Mouse (Mus musculus): ENCODE results near the gene Gucy1b1.
A peak's percentile ranks its signal among the peaks of the same experiment; 100 is the strongest.

The Gucy1b1 gene

DNA sequence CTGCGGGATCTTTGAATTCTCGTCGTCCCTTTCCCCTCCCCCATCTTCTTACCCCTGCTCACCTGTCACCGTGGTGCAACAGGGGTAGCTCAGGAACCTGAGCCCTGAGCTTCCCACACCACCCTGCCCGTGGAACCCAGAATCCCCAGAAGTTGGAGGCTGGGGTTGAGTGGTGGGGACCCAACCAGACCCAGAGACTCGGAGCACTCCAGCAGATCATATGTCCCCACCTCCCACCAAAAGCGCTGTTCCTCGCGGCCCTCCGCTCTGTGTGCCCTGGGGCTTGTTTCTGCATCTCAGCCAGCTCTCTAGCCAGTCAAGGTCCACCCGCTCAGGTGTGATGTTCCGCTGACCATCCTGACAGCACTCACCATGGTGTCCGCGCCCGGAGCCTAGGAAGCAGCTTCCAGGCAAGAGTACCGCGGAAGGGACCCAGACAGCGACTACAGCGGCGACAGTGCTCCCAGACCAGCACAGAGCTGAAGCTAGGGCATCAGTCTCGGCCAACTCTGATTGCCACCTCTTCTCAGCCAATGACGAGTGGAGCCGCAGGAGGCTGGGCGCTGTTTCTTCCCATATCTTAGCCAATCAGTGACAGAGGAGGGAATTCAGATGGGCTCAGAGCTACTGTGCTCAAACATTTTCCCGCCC, at the start of gene Gucy1b1:
Gene Gucy1b1, minus strand, starts transcription at position 489 of the 651 bp plus-strand sequence.
- peak; percentile 3 to 38 for DNase-seq (ENCODE audit: low spot score in 2 of 2)

DNA sequence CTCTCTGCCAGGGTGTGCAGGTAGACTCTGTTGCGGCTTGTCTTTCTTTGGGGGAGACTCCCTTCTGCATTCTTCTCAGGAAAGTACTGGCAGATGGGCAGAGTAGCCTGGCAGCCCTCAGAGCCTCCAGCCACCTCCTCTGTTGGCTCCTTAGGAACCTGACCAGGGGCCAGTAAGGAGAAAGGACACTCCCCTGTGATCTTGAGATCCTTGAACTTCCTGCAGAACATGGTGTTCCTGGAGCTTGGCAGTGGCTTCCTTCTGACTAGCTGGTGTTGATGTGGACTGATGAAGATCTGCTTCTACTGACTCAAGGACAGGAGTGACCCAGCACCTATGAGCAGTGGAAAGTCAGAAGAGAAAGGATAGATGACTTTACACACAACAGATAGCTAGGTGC, 44.4 kb upstream of the Gucy1b1 start:
- DNase-seq (ENCODE audit: low spot score in 2 of 2), result no peak

DNA sequence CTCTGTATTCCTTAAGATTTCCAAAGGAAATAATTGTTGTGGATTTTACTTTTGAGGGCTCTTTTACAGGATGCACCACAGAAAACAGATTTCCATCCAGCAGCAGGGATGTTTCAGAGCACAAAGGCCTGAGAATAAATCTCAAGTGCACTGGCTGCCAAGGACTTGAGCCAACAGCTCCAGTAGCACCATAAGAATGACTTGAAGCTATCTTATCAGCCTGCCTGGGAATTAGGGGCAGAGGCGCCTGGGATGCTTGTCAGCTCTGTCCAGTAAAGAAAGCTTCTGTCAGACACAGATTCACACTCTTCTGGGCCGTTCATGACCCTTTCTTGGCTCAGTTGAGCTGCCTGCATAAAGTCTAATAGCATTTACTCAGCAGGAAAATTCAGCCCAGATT, 38.0 kb upstream of the Gucy1b1 start:
- peak; percentile 5 to 40 for DNase-seq (ENCODE audit: low spot score in 2 of 2)

DNA sequence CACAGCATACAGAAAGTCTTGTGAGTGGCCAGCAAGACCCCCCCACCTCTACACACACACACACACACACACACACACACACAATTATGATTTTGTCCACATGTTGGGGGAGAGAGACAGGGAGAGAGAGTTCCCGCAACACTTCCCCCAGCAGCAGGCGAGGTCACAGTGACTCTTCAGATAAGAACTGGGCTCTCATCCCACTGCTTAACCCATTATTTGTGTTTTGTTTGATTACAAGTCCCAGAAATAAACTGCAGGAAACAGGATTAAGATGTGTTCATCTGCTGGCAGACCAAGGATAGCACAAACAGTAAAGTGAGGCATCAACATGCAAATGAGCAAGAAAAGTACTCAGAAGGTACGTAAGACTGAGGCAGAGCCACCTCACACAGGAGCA, 37.5 kb upstream of the Gucy1b1 start:
- no peak for DNase-seq (ENCODE audit: low spot score in 2 of 2)

GRCm38 (mm10) chr3:82108951-82109350, 34.5 kb upstream of the Gucy1b1 start:
- DNase-seq (ENCODE audit: low spot score in 2 of 2), result no peak

- no peak for DNase-seq (ENCODE audit: low spot score in 2 of 2)
Observed at GRCm38 (mm10) chr3:82104229-82104628, 29.7 kb upstream of the Gucy1b1 start.

DNA sequence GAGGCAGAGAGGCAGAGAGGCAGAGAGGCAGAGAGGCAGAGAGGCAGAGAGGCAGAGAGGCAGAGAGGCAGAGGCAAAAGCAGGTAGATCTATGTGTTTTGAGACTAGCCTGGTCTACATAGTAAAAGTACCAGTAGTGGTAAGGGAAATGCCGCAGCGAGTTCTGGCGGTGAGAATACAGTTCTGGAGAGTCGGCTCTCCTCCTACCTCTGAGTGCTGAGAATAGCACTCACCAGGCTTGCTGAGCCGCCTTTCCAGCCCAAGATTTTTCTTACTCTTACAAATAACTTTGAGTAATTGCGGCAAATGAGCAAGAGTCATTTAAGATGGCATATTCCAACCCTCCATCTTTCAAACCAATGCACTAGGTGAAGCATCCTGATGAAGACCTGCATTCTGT, 24.6 kb upstream of the Gucy1b1 start:
- no peak for DNase-seq (ENCODE audit: low spot score in 2 of 2)

GRCm38 (mm10) chr3:82096801-82097200, 22.3 kb upstream of the Gucy1b1 start:
- DNase-seq (ENCODE audit: low spot score in 2 of 2), result no peak

DNA sequence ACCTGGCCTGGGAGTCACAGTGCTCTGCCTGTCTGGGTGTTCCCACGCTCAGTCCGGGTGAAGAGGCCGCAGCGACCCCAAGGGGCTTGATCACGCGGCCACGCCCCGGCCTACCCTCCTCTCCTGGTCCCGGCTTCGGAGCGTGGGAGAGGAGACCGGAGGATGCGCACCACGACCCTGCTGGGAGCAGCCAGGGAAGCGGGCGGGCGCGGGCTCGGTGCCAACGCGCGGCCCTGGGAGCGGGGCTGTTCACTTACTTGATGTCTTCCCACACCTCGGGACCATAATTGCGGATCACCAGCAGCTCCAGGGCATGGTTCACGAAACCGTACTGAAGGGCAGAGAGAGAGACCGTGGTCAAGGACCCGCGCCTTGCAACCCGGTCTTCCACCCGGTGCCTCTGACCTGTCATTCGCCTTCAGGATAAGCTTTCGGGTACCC, 728 bp downstream of the Gucy1b1 start:
- peak; percentile 2 to 10 for DNase-seq (ENCODE audit: low spot score in 2 of 2)

DNA sequence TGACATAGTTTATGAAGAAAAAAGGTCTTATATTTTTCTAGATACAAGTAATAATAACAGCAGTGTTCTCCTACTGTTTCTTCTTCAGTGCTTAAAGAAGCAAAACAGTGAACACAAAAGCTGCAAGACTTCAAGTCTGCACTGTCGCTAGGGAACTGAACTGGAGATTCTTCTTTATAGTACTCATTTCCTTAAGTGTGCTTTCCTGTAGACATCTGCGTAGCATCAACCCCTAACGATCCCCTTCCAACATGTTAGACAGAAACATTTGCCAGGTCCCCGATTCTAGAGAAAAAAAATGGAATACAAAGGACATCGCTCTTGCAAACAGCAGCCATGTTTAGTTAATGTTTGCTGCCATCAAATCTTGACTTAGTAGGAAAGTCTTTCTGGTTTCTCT, 6.7 kb downstream of the Gucy1b1 start:
- no peak for DNase-seq (ENCODE audit: low spot score in 2 of 2)

- no peak for DNase-seq (ENCODE audit: low spot score in 2 of 2)
Observed at GRCm38 (mm10) chr3:82061402-82062180, 12.9 kb downstream of the Gucy1b1 start.

DNA sequence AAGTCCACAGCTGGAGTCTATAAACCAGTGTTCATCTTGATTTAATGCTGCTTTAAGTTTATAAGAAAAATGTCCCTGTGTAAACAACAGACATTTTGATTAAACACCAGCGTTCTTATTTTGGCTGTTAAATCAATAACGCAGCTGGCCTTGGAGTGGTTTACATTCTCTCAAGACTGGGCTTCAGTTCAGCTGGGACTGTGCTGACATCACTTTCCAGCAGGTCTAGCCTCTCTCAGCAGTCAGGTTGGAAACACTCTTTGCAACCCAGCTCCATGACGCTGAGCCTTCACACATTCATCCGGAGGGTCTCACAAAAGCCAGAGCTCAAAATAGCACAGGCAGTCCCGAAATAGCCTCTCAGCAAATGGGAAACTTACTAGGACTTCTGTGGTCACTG, 17.3 kb downstream of the Gucy1b1 start:
- DNase-seq (ENCODE audit: low spot score in 2 of 2), result no peak

DNA sequence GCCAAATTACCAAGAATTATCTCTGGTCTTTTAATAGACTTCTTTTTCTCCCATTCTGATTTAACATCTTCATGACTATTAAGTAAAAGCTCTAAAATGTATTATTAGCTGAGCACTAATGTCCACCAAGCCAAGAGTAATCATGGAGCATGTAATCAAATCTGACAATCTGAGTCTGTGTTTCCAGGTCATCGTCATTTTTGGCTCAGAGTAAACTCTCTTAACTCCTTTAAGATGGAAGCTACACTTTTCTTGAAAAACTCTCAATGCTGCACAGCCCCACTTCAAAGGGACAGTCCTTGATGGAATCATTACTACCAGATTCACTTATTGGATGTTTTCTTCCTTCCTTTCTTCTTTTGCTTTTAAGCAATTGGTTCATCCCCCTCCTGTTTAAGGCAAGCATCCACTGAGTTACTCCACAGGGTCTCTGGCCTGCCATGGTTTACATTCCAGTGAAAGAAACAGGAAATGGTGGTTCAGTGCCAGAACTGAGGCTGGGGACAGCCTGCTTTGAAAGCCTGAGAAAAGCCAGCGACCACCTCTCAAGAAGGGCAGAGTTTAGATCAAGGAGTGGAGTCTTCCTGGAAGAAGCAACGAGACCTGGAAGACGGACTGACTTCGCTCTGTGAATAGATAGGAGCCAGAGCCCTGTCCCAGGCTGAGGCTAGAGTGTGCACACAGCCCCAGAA, 20.1 kb downstream of the Gucy1b1 start:
- DNase-seq (ENCODE audit: low spot score in 2 of 2), result no peak

- no peak for DNase-seq (ENCODE audit: low spot score in 2 of 2)
Observed at GRCm38 (mm10) chr3:82052029-82052428, 22.5 kb downstream of the Gucy1b1 start.

DNA sequence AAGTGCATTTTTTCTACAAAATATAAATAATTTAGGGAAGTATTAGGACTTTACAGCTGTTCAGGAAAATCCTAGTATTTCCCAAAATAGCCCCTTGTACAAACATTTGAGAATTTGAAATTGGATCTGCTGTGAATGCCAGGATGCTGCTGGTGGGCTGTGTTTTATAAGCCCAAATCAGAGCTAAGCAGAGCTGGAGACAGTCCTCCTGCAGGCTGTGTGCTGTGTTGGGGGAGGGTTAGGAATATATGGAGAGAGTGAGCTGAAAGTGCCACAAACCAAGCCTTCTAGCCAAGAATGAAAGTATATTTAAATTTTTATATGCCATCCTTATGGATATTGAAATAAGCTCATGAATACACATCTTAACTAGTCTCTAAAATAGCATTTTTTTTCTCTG, 23.0 kb downstream of the Gucy1b1 start:
- no peak for DNase-seq (ENCODE audit: low spot score in 2 of 2)

GRCm38 (mm10) chr3:82048681-82049080, 25.8 kb downstream of the Gucy1b1 start:
- DNase-seq (ENCODE audit: low spot score in 2 of 2), result no peak

DNA sequence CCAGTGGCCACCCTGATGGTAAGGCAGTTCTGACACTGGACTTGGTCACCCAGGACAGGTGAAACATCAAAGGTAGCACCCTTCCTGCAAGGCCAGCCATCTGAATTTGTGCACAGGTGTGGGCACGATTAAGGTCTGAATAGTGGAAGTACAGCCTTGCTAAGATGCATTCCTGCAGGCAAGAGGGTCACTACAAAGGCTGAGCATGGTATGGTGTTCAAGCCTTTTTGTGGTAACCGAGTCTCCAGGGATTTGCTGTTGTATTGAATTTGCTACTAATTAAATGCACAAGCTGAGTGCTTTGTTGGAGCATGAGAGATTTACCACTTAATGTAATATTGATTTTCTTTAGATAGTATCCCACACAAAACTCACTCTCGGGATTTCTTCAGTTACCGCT, 26.4 kb downstream of the Gucy1b1 start:
- no peak for DNase-seq (ENCODE audit: low spot score in 2 of 2)

DNA sequence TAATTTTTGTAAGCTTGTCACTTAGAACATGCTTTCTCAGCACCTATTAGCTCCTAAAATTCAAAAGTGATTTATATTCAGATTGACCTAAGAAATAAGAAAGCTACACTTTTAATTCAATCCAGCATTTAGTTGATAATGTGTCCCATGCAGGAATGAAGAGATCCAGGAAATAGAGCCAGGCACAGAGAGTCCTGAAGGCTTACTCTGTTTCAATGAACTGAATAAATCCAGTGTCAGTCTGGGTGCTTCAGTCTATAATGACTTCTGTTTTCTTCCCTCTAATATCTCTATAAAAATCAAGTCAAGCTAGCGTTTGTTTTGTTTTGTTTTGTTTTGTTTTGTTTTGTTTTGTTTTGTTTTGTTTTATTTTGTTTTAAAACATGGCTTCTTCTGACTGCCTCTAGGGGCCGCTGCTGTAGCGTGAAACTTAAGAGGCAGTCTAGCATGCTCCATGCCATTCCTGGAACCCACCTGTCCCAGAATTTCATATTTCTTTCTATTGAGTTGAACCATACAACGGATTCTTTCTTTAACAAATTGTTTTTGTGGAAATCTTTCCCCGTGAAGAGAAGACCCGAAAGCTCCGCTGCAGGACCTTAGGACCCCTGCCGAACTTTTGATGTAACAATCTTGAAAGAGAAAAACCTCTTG, 27.3 kb downstream of the Gucy1b1 start:
- peak in 1 of 2 experiments; percentile 17 for DNase-seq (ENCODE audit: low spot score in 2 of 2)

DNA sequence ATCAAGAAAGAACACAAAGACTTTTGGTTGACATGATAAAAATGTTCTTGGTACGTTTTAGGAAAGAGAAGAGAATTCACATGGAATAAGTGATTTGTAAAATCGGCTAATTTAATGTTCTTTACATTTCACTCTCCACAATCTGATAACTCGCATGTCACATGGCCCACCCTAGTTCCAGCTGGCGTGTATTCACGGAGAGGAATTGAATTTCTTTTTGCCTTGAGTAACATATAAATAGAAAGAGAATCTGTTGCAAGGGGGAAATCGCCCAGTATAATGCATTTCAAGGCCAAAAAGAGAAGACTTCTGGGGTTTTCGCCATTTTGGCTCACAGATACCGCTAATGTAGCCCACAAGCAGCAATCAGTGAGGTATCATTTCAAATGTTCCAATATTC, 28.4 kb downstream of the Gucy1b1 start:
- no peak for DNase-seq (ENCODE audit: low spot score in 2 of 2)

GRCm38 (mm10) chr3:82044902-82045301, 29.6 kb downstream of the Gucy1b1 start:
- no peak for DNase-seq (ENCODE audit: low spot score in 2 of 2)

GRCm38 (mm10) chr3:82043676-82044075, 30.8 kb downstream of the Gucy1b1 start:
- no peak for DNase-seq (ENCODE audit: low spot score in 2 of 2)

Data from urinary bladder, postnatal 36 days (tissue).